Mouse (Mus musculus): ENCODE results near the gene Rhof.

Rhof gene

GRCm38 (mm10) chr5:123104769-123105168 is 27.7 kb downstream of the Rhof start:
- no peak for DNase-seq

- no peak for DNase-seq
Measured at GRCm38 (mm10) chr5:123103556-123103955, 28.9 kb downstream of the Rhof start.

GRCm38 (mm10) chr5:123102376-123102775 is 30.1 kb downstream of the Rhof start:
- no peak for DNase-seq

GRCm38 (mm10) chr5:123098487-123098886 is 34.0 kb downstream of the Rhof start:
- DNase-seq = no peak

GRCm38 (mm10) chr5:123096299-123096698 is 36.2 kb downstream of the Rhof start:
- DNase-seq = no peak

- no peak for DNase-seq
Measured at GRCm38 (mm10) chr5:123094238-123094991, 38.1 kb downstream of the Rhof start.

GRCm38 (mm10) chr5:123093077-123093633 is 39.3 kb downstream of the Rhof start:
- DNase-seq = no peak

- DNase-seq = no peak
Measured at GRCm38 (mm10) chr5:123090560-123091306, 41.8 kb downstream of the Rhof start.

- no peak for DNase-seq
Measured at GRCm38 (mm10) chr5:123088784-123089183, 43.7 kb downstream of the Rhof start.

GRCm38 (mm10) chr5:123086501-123086900 is 46.0 kb downstream of the Rhof start:
- no peak for DNase-seq

- DNase-seq = no peak
Measured at GRCm38 (mm10) chr5:123083340-123084050, 49.0 kb downstream of the Rhof start.

GRCm38 (mm10) chr5:123080510-123080909 is 52.0 kb downstream of the Rhof start:
- DNase-seq = no peak

GRCm38 (mm10) chr5:123080041-123080440 is 52.5 kb downstream of the Rhof start:
- DNase-seq = no peak

GRCm38 (mm10) chr5:123079568-123079967 is 52.9 kb downstream of the Rhof start:
- no peak for DNase-seq

- DNase-seq = no peak
Measured at GRCm38 (mm10) chr5:123076419-123077281, 55.8 kb downstream of the Rhof start.

- DNase-seq = peak; percentile 92
Measured at GRCm38 (mm10) chr5:123075576-123076418, 56.7 kb downstream of the Rhof start.

- DNase-seq = no peak
Measured at GRCm38 (mm10) chr5:123068714-123069113, 63.8 kb downstream of the Rhof start.

- no peak for DNase-seq
Measured at GRCm38 (mm10) chr5:123068115-123068514, 64.4 kb downstream of the Rhof start, which contains the start of gene Tmem120b. Gene Tmem120b, plus strand, starts transcription at chr5:123068415.

GRCm38 (mm10) chr5:123067395-123067995 is 65.0 kb downstream of the Rhof start:
- DNase-seq = no peak

GRCm38 (mm10) chr5:123064207-123064606 is 68.3 kb downstream of the Rhof start:
- DNase-seq = no peak

- no peak for DNase-seq
Measured at GRCm38 (mm10) chr5:123063141-123063540, 69.4 kb downstream of the Rhof start.

Data from layer of hippocampus, adult 9-11 months (tissue).